Mouse (Mus musculus) testis, adult 2 months (tissue): ENCODE results near the gene Acaca.

ENCODE experiments used
- CTCF ChIP-seq: fragments of 200-500 bp; IDR thresholded peaks from 2 replicates; pipeline ENCODE4 v1.5.1; 2012; ENCODE audit warnings: low read depth, mild to moderate bottlenecking, inconsistent platforms, low read length, moderate library complexity; ENCODE audit not compliant: control insufficient read depth, insufficient read depth, insufficient replicate concordance
- POLR2A ChIP-seq: fragments of 200-500 bp; IDR thresholded peaks from 2 replicates; pipeline ENCODE4 v1.6.1; 2012; ENCODE audit warnings: low read depth, mild to moderate bottlenecking, inconsistent platforms, low read length, moderate library complexity; ENCODE audit not compliant: control insufficient read depth

GRCm38 (mm10) chr11:84121051-84121956 lies 8.2 kb upstream of the Acaca start:
- TF ChIP-seq POLR2A (no peak), CTCF (no peak)
